Mouse (Mus musculus): Measurements from ENCODE around the gene Ctxn2. TPM values are rescaled to one million over a fixed set of nuclear protein-coding genes. Genes with fewer than 3 reads are reported as not detected.

Gene Ctxn2
- total RNA-seq, 4 experiments from 2014 or later, result not detected

DNA sequence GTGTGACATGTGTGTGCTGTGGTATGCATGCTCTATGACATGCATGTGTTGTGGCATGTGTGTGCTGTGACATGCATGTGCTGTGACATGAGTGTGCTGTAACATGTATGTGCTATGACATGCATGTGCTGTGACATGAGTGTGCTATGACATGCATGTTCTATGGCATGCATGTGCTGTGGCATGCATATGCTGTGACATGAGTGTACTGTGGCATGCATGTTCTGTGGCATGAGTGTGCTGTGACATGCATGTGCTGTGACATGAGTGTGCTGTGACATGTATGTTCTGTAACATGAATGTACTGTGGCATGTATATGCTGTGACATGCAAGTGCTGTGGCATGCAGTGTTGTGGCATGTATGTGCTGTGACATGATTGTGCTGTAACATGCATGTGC, 56.4 kb downstream of the Ctxn2 start:
- no peak for DNase-seq (ENCODE audit: low spot score in 2 of 2)

DNA sequence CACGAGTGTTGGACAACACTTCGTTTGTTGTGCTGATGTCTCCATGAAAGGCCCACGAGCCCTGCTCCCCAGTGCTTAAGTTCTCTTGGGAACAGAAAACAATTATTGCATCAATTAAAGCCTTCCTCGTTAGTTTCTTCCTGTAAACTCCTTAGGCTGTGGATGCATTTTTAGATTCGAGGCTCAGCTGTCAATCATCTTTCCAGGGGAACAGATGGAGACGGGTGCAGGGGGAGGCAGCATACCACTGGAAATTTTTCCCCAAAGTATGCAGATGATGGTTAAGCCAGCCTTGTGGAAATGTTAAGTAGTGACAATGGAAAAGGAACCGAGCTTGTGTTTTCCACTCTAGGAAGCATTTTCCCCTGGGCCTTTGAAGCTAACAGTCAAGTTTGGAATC, 60.3 kb downstream of the Ctxn2 start:
- no peak for DNase-seq (ENCODE audit: low spot score in 2 of 2)

Other genes with a start within 250 kb of the Ctxn2 start
- gene Slc24a5, start 68.6 kb upstream of the Ctxn2 start, total RNA-seq (2022), result not detected
- gene Myef2, start 13.0 kb upstream of the Ctxn2 start, total RNA-seq (2022), result 1 to 10 TPM; 1.2 to 1.7 (median 1.3) TPM
- gene Slc12a1, start 15.8 kb downstream of the Ctxn2 start, total RNA-seq (2022), result not detected
- 1 to 10 TPM; 6.7 to 8.3 (median 7.6) TPM for gene Dut, start 110.5 kb downstream of the Ctxn2 start, total RNA-seq (2022)

All from gastrocnemius, adult 8-10 months (tissue).